Mouse (Mus musculus) embryonic facial prominence, embryonic 14.5 days (tissue): ENCODE measurements around the gene Gpn2. TPM values are rescaled to one million over a fixed set of nuclear protein-coding genes. Genes with fewer than 3 reads are reported as not detected.

Experiments used
- ATAC-seq: fragments of 200-750 bp; cut with Nextera tagmentation; 2 replicates; pipeline ENCODE4 v1.8.0; 2017; ENCODE audit warnings: low read depth, moderate number of reproducible peaks, moderate TSS enrichment
- DNase-seq: peaks from one replicate; pipeline ENCODE4 v3.0.0-alpha.2; 2015; ENCODE audit warnings: low spot score
- H3K27ac ChIP-seq: fragments of 300-500 bp; sonication (generic); replicated peaks from 2 replicates; pipeline ENCODE4 v1.5.1; 2014; ENCODE audit warnings: low read depth, mild to moderate bottlenecking, low read length, moderate library complexity
- H3K27me3 ChIP-seq: fragments of 300-500 bp; sonication (generic); replicated peaks from 2 replicates; pipeline ENCODE4 v1.6.1; 2014; ENCODE audit warnings: low read length; ENCODE audit not compliant: control insufficient read depth, insufficient read depth
- H3K36me3 ChIP-seq: fragments of 300-500 bp; sonication (generic); 2 replicates; pipeline ENCODE4 v1.6.1; 2014; ENCODE audit warnings: low read length, mixed read lengths; ENCODE audit not compliant: control insufficient read depth, insufficient read depth
- H3K4me1 ChIP-seq: fragments of 300-500 bp; sonication (generic); 2 replicates; pipeline ENCODE4 v1.6.1; 2014; ENCODE audit warnings: antibody characterized with exemption, low read length; ENCODE audit not compliant: control insufficient read depth, insufficient read depth
- H3K4me2 ChIP-seq: fragments of 300-500 bp; sonication (generic); 2 replicates; pipeline ENCODE4 v1.6.1; 2014; ENCODE audit warnings: low read depth, mild to moderate bottlenecking, low read length, moderate library complexity, mixed read lengths
- H3K4me3 ChIP-seq: fragments of 300-500 bp; sonication (generic); 2 replicates; pipeline ENCODE4 v1.5.1; 2014; ENCODE audit warnings: low read depth, mild to moderate bottlenecking, low read length
- H3K9ac ChIP-seq: fragments of 300-500 bp; sonication (generic); 2 replicates; pipeline ENCODE4 v1.6.1; 2014; ENCODE audit warnings: low read depth, mild to moderate bottlenecking, low read length, moderate library complexity, mixed read lengths
- H3K9me3 ChIP-seq: fragments of 300-500 bp; sonication (generic); 2 replicates; pipeline ENCODE4 v1.6.1; 2016; ENCODE audit warnings: low read length; ENCODE audit not compliant: control insufficient read depth
- WGBS: fragments of 180-500 bp; shearing (Covaris S2); extraction: QIAGEN DNeasy Blood & Tissue Kit; methylation state at CpG from one replicate; pipeline ENCODE4 v1.1.7; 2014; 5-methylcytosine and 5-hydroxymethylcytosine counted together
- polyA plus RNA-seq: library from polyadenylated mRNA; unstranded; fragments of >200 nt; fragmentation: Nextera tagmentation; extraction: Ambion mirVana; gene quantifications from 2 replicates; pipeline ENCODE4 v1.2.1, GENCODE M21; 2014

The Gpn2 gene
- polyA plus RNA-seq, 1 experiment from 2014 or later: 18.8 TPM

- WGBS: 97% methylated on average over 7 of the region's 7 CpGs
- ATAC-seq (no peak), DNase-seq (no peak)
- Histone ChIP-seq H3K4me3 (no peak overlapping the region), H3K27me3 (no peaks in the 10 kb centered on the region), H3K9ac (no peak overlapping the region), H3K36me3 (peaks cover 77% of the 10 kb centered on the region), H3K9me3 (peaks cover 10% of the 10 kb centered on the region), H3K27ac (no peak overlapping the region), H3K4me2 (no peak overlapping the region), H3K4me1 (no peaks in the 10 kb centered on the region)
These were observed 28.3 kb downstream of the Gpn2 start for GRCm38 (mm10) chr4:133612416-133612815.

DNA sequence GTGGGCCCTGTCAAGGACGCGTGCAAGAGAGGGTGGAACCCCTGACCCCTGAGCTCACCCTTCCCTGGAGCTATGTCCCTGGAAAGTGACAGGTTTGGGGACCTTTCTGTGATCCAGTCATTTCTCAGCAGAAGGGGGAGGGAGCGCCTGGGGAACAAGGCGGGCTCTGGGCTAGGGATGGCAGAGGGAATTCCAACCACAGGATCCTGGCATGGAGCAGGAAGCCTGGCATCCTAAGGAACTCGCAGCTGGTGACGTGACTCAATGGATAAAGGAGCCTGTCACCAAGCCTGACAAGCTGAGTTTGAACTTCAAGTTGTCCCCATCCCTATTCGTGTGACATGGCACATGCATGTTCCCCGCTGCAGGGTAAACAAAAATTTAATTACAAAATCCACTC, 28.9 kb downstream of the Gpn2 start:
- no peak overlapping the region for H3K4me2 ChIP-seq
- H3K9ac ChIP-seq: no peak overlapping the region
- H3K4me1 ChIP-seq: no peaks in the 10 kb centered on the region
- no peak overlapping the region for H3K4me3 ChIP-seq
- H3K9me3 ChIP-seq: peaks cover 10% of the 10 kb centered on the region
- H3K27me3 ChIP-seq: no peaks in the 10 kb centered on the region
- H3K36me3 ChIP-seq: peaks cover 72% of the 10 kb centered on the region
- 88% methylated on average over 8 of the region's 8 CpGs for WGBS
- no peak for ATAC-seq
- no peak overlapping the region for H3K27ac ChIP-seq
- no peak for DNase-seq

GRCm38 (mm10) chr4:133613867-133614266, 29.7 kb downstream of the Gpn2 start:
- Histone ChIP-seq H3K4me2 (no peak overlapping the region), H3K9ac (no peak overlapping the region), H3K36me3 (peaks cover 64% of the 10 kb centered on the region), H3K27ac (no peak overlapping the region), H3K27me3 (no peaks in the 10 kb centered on the region), H3K4me3 (no peak overlapping the region), H3K9me3 (peaks cover 10% of the 10 kb centered on the region), H3K4me1 (no peaks in the 10 kb centered on the region)
- 90% methylated on average over 4 of the region's 4 CpGs for WGBS
- DNase-seq (no peak), ATAC-seq (no peak)

DNA sequence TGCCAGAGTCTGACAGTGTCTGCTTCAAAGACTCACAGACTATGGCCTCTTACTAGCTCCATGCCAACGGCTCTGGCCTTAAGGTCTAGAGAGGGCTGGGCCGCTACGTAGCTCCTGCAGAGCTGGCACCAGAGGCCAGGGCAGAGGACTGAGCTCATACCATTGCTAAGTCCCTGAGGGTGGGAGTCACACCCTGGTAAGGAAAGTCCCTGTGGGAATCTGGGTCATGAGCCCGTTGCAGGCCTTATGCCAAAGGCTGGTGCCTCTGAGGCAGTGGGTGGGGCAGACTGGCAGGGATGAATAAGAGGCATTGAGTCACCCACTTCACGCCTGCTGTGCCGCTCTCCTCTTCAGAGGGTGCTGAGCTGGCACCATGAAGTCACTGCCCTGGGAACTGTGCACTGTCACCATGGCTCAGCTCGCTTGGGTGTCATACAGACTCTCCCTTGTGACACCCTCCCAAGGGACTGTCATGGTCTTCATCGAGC, 30.2 kb downstream of the Gpn2 start:
- Histone ChIP-seq H3K27ac (no peak overlapping the region), H3K27me3 (no peaks in the 10 kb centered on the region), H3K9ac (no peak overlapping the region), H3K9me3 (peaks cover 10% of the 10 kb centered on the region), H3K4me2 (no peak overlapping the region), H3K36me3 (peaks cover 63% of the 10 kb centered on the region), H3K4me3 (no peak overlapping the region), H3K4me1 (no peaks in the 10 kb centered on the region)
- WGBS: 83% methylated on average over 7 of the region's 8 CpGs
- DNase-seq (no peak), ATAC-seq (0 out of 2 replicates have a peak, but pooled peaks have one; percentile 12)

GRCm38 (mm10) chr4:133615416-133615815, 31.3 kb downstream of the Gpn2 start:
- no peak overlapping the region for H3K9ac ChIP-seq
- H3K9me3 ChIP-seq: peaks cover 10% of the 10 kb centered on the region
- 71% methylated on average over 10 of the region's 10 CpGs for WGBS
- H3K36me3 ChIP-seq: peaks cover 61% of the 10 kb centered on the region
- ATAC-seq: no peak
- no peak overlapping the region for H3K27ac ChIP-seq
- DNase-seq: no peak
- no peak overlapping the region for H3K4me2 ChIP-seq
- H3K4me1 ChIP-seq: no peaks in the 10 kb centered on the region
- no peaks in the 10 kb centered on the region for H3K27me3 ChIP-seq
- H3K4me3 ChIP-seq: no peak overlapping the region

DNA sequence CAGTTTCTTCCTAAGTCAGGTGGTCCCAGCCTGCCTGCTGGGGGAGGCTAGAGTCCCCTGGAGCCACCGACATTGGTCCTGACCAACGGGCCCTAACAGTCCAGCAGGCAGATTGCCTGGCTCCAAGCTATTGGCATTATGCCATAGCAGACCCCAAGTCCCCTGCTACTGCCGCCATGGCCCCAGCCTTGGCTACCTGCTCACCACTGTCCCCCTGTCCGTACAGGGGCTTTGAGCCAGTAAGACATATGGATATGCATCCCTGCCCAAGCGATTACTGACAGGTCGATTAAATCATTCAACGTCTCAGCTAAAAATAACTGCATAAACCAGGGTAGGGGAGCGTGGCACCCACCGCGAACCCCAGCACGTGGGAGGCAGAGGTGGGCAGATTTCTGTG, 33.8 kb downstream of the Gpn2 start:
- Histone ChIP-seq H3K27ac (no peak overlapping the region), H3K4me1 (no peaks in the 10 kb centered on the region), H3K4me2 (no peak overlapping the region), H3K4me3 (no peak overlapping the region), H3K27me3 (no peaks in the 10 kb centered on the region), H3K9ac (no peak overlapping the region), H3K9me3 (no peaks in the 10 kb centered on the region), H3K36me3 (peaks cover 42% of the 10 kb centered on the region)
- WGBS: 95% methylated on average over 11 of the region's 11 CpGs
- no peak for DNase-seq
- ATAC-seq: no peak

DNA sequence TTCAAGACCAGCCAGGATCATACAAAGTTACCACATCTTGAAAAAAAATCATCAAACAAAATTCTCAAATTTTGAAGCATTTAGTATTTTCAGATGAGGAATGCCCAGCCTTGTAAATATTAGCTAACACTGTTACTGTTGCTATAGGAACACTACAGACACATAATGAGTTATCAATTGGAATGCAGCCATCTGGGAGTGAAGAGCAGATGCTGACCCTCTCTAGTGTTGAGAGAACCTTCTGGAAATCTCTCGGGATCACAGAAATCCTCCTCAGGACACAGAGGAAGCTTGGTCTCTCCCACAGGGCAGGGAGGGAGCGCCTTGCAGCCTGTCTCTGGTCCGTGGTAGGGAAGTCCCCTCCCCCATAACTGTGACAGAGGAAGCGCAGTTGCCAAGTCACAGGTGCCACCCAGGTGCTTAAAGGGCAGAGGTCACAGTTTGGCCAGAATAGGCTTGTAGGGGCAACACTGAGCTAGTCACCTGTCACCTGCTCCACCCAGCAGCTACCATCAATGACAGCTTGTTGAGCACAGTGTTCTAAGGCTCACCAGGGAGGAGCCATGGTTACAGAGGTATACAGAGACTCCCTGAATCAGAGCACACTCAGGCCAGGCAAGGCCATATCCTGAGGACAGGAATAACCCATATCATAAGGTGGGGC, 35.4 kb downstream of the Gpn2 start:
- Histone ChIP-seq H3K27me3 (no peaks in the 10 kb centered on the region), H3K27ac (no peak overlapping the region), H3K4me2 (no peak overlapping the region), H3K4me1 (no peaks in the 10 kb centered on the region), H3K4me3 (no peak overlapping the region), H3K9ac (no peak overlapping the region), H3K36me3 (peaks cover 40% of the 10 kb centered on the region), H3K9me3 (no peaks in the 10 kb centered on the region)
- WGBS: 64% methylated on average over 4 of the region's 4 CpGs
- ATAC-seq: no peak
- DNase-seq: no peak

DNA sequence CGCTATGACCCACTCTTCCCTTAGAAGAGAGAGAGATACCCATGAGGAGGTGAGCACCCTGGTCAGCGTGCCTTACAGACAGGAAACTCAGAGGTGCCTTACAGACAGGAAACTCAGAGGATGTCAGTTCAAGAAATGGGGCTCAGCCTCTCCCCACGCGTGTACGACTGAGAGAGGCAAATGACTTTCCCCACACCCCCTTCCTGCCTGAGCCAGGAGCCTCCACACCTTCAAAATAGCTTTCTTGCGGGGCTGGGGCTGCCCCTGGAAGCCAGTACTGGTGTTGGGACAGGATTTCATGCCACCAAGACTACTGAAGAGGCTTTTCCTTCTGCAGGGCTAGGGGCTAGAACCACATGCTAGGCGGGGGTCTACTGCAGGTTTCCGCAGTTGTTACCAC, 36.5 kb downstream of the Gpn2 start:
- H3K4me1 ChIP-seq: no peaks in the 10 kb centered on the region
- H3K9me3 ChIP-seq: no peaks in the 10 kb centered on the region
- no peak overlapping the region for H3K9ac ChIP-seq
- ATAC-seq (no peak), DNase-seq (no peak)
- H3K4me2 ChIP-seq: no peak overlapping the region
- WGBS: 88% methylated on average over 8 of the region's 8 CpGs
- H3K4me3 ChIP-seq: no peak overlapping the region
- no peak overlapping the region for H3K27ac ChIP-seq
- H3K36me3 ChIP-seq: peaks cover 39% of the 10 kb centered on the region
- no peaks in the 10 kb centered on the region for H3K27me3 ChIP-seq

GRCm38 (mm10) chr4:133622161-133622695, 38.1 kb downstream of the Gpn2 start:
- ATAC-seq: no peak
- Histone ChIP-seq H3K27ac (no peak overlapping the region), H3K4me1 (no peaks in the 10 kb centered on the region), H3K27me3 (no peaks in the 10 kb centered on the region), H3K9me3 (no peaks in the 10 kb centered on the region), H3K36me3 (peaks cover 45% of the 10 kb centered on the region), H3K4me2 (no peak overlapping the region), H3K4me3 (no peak overlapping the region), H3K9ac (no peak overlapping the region)
- 79% methylated on average over 10 of the region's 11 CpGs for WGBS
- DNase-seq: no peak
